12 mouse cellular contexts compared by ENCODE assay signal in genomic region chr1:98029025-98029424, GRCm38 (mm10).
"Had no signal": no experiment of that assay in that cellular context is flagged by ENCODE, and none has a peak within 500 bp of the region (broad histone marks: within the 10 kb centered on the region; RNA-seq: fewer than 3 reads in every experiment).

No protein-coding gene starts in this region.

- H3K4me3 ChIP-seq: left cerebral cortex, adult 2 months; limb, embryonic 15.5 days; liver, embryonic 12.5 days; midbrain, embryonic 12.5 days had no signal

- H3K9ac ChIP-seq: limb, embryonic 15.5 days; liver, embryonic 12.5 days; lung, embryonic 14.5 days; midbrain, embryonic 12.5 days had no signal

- ATAC-seq: liver, embryonic 12.5 days; midbrain, embryonic 16.5 days had no signal

- H3K27ac ChIP-seq: left cerebral cortex, adult 2 months; limb, embryonic 15.5 days; liver, embryonic 12.5 days; midbrain, embryonic 12.5 days had no signal

- H3K4me2 ChIP-seq: limb, embryonic 15.5 days; liver, embryonic 12.5 days; lung, embryonic 14.5 days; midbrain, embryonic 12.5 days had no signal

- H3K36me3 ChIP-seq: limb, embryonic 15.5 days; liver, embryonic 12.5 days; midbrain, embryonic 12.5 days had no signal

- H3K27me3 ChIP-seq: limb, embryonic 15.5 days; liver, embryonic 12.5 days; megakaryocyte, embryonic 14.5 days; midbrain, embryonic 12.5 days had no signal

- H3K4me1 ChIP-seq: limb, embryonic 15.5 days; midbrain, embryonic 12.5 days had no signal

- DNase-seq: kidney, adult 2 months; kidney, postnatal 25 days; lung, embryonic 14.5 days; lung, postnatal 4 days; right cerebral cortex, postnatal 14 days; thymus, postnatal 36 days had no signal

- H3K9me3 ChIP-seq: limb, embryonic 15.5 days; liver, embryonic 12.5 days; megakaryocyte, embryonic 14.5 days; midbrain, embryonic 12.5 days had no signal
